Mouse (Mus musculus): ENCODE measurements around the gene Mphosph9.
"Not testable (repeated sequence)": the region's sequence is repeated elsewhere in the genome, so short reads cannot be mapped to it uniquely, and the experiment has no call there.

Gene Mphosph9

DNA sequence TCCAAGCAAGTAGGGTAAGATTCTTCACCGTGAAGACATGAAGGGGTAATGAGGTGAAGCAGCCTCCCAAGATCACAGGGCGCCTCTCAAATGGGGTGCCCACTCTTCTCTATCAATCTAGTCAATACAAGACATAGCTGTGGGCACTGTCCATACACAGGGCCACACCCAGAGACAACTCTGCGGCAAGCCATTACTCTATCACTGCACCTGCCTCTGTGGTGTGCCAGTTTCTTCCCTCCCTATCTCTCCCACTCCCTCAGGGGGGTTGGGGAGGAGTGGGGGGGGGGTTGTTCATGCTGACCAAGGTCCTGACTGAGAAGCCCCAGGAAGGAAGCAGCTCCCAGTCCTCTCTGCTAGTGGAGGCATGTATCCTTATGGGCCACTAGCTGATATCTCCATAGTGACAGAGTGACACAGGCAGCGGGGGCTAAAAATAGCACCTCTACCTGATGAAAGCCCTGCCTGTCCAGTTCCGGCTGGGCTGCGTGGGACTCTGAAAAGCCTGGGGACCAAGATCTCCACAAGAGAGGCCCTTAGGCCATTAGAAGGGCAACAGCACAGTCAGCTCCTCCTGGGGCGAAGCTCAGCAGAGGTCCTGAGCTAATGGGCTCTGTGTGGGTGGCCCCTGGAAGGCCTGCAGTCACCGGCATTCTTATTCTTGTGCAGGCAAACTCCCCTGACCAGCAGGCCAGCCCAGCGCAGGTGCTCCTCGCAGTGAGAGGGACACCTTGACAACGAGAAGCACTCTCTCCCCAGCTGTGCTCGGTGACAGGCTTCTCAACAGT, 93.7 kb downstream of the Mphosph9 start:
- DNase-seq (ENCODE audit: low spot score): no peak

DNA sequence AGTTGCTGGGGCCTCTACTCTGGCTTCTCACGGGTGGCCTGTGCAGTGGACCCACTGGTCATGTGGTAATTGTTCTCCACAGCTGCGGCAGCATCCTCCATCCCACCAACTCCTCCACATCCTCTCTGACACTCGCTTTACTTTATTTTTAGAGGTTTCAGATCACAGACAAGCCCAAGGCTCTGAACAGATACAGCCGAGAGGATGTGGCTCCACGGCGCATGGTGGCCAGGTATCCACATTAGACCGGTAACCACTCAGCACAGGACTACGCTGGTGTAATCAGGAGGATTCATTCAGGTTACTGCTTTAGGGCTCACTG, 94.7 kb downstream of the Mphosph9 start:
- DNase-seq (ENCODE audit: low spot score): no peak

DNA sequence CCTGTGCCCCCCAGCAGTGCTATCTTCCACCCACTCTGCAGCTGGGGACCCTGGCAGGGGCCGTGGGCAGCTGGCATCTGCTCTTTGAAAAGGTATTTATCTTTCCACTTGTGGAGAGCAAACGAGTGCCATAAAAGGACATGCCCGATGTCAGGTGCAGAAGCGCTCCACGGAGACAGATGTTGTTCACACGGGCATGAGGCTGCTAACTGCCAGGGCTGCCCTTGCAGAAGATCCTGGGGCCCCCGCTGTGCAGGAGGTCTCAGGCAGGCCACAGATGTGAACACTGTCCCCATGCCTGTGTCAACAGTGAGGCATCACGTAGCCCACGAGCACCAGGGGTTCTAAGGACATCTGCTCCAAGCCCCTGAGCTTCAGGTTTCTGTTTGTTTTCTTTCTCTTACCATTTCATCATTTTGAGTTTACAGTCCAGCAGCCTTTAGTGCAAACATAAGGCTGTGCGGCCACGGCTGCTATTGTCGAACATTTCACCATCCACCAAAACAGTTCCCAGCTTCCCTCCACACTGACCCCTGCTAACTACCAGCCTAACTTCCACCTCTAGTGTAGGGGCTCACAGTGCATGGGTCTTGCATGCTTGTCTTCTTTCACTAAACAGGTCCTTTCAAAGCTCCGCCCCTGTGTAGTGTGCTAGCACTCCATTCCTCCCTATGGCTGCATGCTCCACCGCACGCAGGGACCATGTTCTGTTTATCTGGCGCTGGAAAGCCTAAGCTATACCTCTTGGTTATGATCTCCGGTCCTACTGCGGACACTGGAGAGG, 95.2 kb downstream of the Mphosph9 start:
- DNase-seq (ENCODE audit: low spot score): no peak

DNA sequence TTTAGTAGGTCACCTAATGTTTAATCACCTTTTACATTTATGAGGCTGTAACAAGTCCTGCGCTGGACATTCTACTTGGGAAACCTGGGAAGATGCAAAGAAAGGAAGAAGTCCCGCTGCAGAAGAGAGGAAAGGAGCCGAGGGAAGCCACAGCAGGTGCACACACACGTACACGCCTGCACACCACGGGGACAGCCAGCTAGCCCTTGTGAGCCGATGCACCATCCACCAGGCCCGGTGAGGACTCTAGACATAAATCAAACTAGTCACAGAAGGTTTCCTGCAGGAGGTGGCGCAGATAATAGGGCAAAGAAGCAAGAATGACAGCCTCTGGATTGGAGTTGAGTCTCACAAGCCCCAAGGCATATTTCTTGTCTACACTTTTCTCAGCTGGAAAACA, 97.3 kb downstream of the Mphosph9 start:
- no peak for DNase-seq (ENCODE audit: low spot score)

- DNase-seq (ENCODE audit: low spot score): no peak
Measured at GRCm38 (mm10) chr5:124227193-124227592, 100.6 kb downstream of the Mphosph9 start.

DNA sequence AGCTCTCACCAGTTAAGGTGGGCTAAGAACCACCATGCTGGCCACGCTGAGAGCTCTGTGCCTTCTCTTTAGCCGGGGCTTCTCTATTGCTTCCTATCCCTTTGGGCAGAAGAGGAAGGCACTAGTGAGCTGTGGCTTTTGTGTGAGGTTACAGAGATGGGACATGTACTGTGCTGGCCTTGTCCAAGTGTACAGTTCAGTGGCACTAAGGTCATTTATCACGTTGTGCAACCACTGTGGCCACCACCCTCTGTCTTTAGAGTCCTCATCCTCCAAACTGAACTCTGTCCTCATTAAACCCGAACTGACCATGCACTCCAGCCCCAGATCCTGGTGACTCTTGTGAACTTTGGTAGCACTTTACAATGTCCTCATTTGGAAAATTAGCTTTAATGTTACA, 101.3 kb downstream of the Mphosph9 start:
- DNase-seq (ENCODE audit: low spot score): no peak

DNA sequence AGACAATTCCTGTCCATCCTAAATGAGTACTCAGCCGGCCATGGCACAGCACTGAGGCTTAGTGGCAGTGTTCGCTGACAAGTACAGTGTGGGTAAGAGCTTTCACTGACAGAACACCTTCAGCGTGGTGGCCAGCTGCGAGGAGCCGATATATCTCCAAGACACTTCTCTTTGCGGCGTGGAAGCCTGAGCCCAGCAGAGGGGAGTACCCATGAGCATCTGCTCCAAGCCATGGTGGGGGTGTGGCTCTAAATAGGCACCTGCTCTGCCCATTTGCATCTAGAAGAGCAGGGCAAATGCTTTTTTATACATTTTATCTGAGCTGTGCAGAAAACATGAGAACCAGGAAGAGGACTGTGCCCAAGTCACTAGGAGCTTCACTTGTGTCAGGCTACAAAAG, 101.9 kb downstream of the Mphosph9 start:
- no peak for DNase-seq (ENCODE audit: low spot score)

- DNase-seq (ENCODE audit: low spot score): no peak
Measured at GRCm38 (mm10) chr5:124224321-124225092, 103.3 kb downstream of the Mphosph9 start.

DNA sequence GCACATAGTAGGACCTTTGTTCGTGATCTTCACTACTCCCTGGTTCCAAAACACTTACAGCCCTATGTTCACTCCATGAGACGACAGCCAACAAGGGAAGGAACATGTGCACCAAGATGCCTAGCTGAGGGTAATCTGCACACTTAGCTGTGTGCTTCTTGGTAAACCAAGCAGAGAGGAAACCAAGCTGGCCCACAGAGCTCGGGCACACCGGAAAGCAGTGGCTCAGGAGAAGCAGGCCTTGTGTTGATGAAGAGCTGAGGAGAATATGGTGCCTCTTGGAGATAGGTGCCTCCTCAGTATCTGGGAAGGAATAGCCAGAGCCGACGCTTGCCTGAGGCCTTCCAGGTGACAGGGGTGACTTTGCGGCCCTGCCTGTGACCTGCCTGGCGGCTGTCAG, 104.2 kb downstream of the Mphosph9 start:
- DNase-seq (ENCODE audit: low spot score): no peak

DNA sequence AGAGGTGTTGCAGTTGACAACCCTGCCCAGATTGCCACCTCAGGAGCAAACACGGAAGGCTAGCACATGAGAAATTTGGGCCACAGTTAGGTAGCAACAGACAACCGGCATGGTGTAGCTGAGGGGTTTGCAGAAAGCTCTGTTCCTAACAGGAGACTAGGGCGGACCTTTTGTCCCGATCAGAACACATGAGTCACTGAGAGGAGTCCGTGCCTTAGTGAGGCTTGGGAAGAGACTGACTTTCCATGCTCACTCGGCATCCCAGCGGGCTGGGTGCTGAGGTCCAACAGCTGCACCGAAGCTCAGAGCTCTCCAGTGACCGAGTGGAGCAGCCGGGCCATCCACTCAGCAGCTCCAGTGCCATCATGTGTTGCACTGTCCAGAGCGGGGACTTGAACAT, 105.1 kb downstream of the Mphosph9 start:
- DNase-seq (ENCODE audit: low spot score): no peak

GRCm38 (mm10) chr5:124221736-124222040, 106.1 kb downstream of the Mphosph9 start:
- no peak for DNase-seq (ENCODE audit: low spot score)

GRCm38 (mm10) chr5:124221037-124221735, 106.6 kb downstream of the Mphosph9 start:
- peak; percentile 83 for DNase-seq (ENCODE audit: low spot score)

DNA sequence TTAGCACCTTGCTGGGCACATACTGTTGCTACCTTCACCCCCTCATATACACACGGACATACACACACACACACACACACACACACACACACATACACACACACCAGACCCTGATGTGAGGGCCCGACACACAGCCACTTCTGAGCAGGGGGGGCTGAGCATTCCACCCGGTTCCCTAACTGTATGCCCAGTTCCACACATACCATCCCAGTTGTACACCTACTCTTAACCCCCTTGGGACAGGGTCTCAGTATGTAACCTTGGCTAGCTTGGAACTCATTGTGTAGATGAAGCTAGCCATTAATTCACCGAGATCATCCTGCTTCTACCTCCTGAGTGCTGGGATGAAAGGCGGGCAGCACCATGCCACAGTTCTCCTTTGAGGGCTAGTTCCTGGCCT, 107.2 kb downstream of the Mphosph9 start:
- no peak for DNase-seq (ENCODE audit: low spot score)

DNA sequence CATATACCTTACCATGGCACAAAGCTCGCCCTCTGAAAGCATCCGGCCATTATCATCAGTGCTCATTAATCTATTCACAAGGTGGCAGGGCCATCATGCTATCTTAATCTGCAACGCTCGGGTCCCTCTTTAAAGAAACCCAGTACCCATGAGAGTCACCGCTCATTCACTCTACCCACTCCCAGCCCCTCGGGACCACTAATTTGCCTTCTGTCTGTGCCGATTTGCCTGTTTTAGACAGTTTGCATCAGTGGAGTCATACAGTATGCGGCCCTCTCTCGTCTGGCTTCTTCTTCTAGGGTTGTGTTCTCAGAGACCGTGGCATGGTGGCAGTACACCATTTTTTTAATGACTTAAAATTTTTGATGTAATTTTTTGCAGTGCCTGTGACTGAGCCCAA, 108.3 kb downstream of the Mphosph9 start:
- no peak for DNase-seq (ENCODE audit: low spot score)

GRCm38 (mm10) chr5:124218986-124219385, 108.8 kb downstream of the Mphosph9 start:
- no peak for DNase-seq (ENCODE audit: low spot score)

GRCm38 (mm10) chr5:124217566-124218249, 110.1 kb downstream of the Mphosph9 start:
- DNase-seq (ENCODE audit: low spot score): no peak

DNA sequence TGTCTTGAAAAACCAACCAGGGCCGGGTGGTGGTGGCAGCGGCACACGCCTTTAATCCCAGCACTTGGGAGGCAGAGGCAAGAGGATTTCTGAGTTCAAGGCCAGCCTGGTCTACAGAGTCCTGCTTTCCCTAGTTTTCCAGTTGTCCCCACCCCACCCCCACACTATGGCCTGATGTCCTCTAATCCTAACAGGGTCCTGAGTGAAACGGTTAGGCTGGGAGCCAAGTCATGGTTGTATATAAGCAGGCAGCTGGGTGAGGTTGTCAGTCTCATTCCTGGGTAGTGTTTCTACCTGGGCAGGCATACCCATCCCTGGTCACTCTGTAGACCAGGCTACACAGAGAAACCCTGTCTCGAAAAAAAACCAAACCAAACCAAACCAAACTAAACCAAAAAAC, 110.7 kb downstream of the Mphosph9 start:
- not testable (repeated sequence) for DNase-seq (ENCODE audit: low spot score)

DNA sequence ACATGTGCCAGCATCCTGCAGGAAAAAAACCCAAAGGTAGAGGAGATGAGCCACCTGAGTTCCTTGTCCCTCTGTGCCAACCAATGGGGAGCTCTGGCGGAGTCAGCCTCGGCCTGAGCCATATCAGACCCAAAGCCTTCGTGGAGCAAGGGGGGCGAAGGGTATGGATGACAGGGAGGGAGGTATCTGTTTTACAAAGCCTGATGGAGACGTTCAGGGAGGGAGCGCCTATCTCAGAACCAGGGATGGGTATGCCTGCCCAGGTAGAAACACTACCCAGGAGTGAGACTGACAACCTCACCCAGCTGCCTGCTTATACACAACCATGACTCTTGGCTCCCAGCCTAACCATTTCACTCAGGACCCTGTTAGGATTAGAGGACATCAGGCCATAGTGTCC, 111.4 kb downstream of the Mphosph9 start:
- no peak for DNase-seq (ENCODE audit: low spot score)

DNA sequence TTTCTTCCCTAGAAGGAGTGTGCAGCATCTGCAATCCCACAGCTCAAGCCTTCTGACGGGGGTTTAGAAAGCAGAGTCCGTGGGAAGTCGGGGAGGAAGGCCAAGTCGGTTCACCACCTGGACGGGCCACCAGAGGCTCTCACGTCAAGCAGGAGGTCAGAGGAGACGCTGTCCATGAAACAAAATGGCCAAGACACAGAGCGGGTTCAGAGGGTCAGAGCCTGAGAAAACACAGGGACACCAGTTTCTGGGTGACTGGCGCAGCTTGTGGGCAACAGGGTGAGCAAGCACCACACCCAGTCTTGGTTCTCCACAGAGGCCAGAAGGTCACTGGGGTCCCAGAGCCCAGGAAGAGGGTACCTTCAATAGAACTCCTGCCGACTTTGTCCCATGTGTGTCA, 112.1 kb downstream of the Mphosph9 start:
- DNase-seq (ENCODE audit: low spot score): no peak

GRCm38 (mm10) chr5:124214516-124215145, 113.1 kb downstream of the Mphosph9 start:
- no peak for DNase-seq (ENCODE audit: low spot score)
